Mouse (Mus musculus) liver, postnatal 0 days (tissue): ENCODE data around the gene Mturn.

Experiments used
- CTCF ChIP-seq: sonication (generic); IDR thresholded peaks from 2 replicates; pipeline ENCODE4 v1.5.1; 2016; ENCODE audit warnings: antibody characterized with exemption, low read depth
- EP300 ChIP-seq: IDR thresholded peaks from 2 replicates; pipeline ENCODE4 v1.6.1; 2016; ENCODE audit warnings: antibody characterized with exemption, low read depth, mild to moderate bottlenecking

DNA sequence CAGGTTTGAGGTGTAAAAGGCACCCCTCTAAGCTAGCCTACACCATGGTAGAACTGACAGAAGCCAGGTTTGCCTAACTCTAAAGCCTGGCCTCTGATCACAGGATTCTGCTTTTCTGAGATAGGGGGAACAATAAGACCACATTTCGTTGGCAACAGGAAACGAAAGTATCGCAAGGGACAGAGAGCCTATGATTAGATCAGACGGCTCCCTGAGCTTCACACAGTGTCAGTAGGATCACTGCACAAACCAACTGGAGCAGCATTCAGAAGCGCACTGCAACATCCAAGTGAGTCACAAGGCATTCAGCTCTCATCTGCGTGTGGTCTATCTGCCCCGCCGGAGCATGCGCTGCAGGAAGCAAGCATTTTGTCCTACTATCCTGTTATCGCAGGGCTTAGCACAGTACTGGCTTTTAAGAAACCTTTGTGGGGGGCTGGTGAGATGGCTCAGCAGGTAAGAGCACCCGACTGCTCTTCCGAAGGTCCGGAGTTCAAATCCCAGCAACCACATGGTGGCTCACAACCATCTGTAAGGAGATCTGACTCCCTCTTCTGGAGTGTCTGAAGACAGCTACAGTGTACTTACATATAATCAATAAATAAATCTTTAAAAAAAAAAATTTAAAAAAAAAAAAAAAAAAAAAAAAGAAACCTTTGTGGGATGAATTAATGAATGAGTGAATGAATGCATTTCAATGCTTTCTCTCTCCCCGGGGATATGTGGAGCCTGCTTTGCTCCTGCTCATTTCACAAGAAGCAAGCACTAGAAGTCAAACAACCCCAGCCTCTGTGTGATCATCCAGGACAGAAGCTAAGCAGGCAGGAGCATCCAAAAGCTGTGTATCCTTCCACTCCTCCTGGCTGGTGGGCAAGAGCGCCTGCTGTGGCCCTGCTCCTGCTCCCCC, 37.6 kb downstream of the Mturn start:
- TF ChIP-seq EP300 (no peak), CTCF (no peak)
